ENCODE assay signal across 18 mouse cellular contexts in the genomic region with DNA sequence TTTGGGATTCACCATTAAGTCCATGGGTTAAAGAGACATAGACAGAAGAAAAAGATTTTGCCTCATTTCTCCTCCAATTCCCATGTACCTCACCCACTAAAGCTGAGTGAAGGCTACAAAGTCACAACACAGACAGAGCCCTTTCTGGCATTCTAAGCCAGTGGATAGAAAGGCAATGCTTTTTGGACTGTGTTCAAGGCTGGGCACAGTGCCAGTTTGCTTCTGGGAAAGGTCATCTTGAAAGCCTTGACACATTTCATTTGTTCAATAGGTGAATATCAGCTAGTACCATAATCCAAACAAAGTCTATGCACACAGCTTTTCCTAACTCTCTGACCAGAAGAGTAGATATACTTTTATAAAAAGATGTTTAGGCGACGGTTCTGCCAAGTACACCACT. TPM values are rescaled to one million over a fixed set of nuclear protein-coding genes. Genes with fewer than 3 reads are reported as not detected.
DNase-seq lines count a peak whose midpoint lies in the region; ATAC-seq and TF ChIP-seq lines count a peak whose summit lies in the region.
"Had no signal": no experiment of that assay in that cellular context is flagged by ENCODE, and none has a peak within 500 bp of the region (broad histone marks: within the 10 kb centered on the region; RNA-seq: fewer than 3 reads in every experiment).

No protein-coding gene starts in this region.

- no peak overlapping the region for H3K4me3 ChIP-seq in heart, postnatal 0 days (ENCODE audit: low read depth, low read length)
- H3K4me3 ChIP-seq in liver, adult 2 months (ENCODE audit: insufficient read depth, low read depth, low read length) = no peak overlapping the region
- no peak overlapping the region for H3K4me3 ChIP-seq in liver, embryonic 12.5 days
- no peak overlapping the region for H3K4me3 ChIP-seq in left cerebral cortex, adult 2 months
- H3K4me3 ChIP-seq: midbrain, embryonic 15.5 days; neural tube, embryonic 12.5 days had no signal

- H3K4me2 ChIP-seq in heart, postnatal 0 days (ENCODE audit: low read depth, low read length) = no peak overlapping the region
- no peak overlapping the region for H3K4me2 ChIP-seq in liver, embryonic 12.5 days
- H3K4me2 ChIP-seq: midbrain, embryonic 15.5 days; neural tube, embryonic 12.5 days had no signal

- ATAC-seq in heart, postnatal 0 days (ENCODE audit: insufficient read depth, low read depth) = no peak
- no peak for ATAC-seq in liver, embryonic 12.5 days
- ATAC-seq: forebrain, embryonic 16.5 days; midbrain, embryonic 15.5 days had no signal

- DNase-seq in heart, postnatal 0 days (ENCODE audit: low spot score) = peak; percentile 11
- DNase-seq in heart, postnatal 25 days (ENCODE audit: low spot score) = no peak
- DNase-seq in liver, adult 2 months (ENCODE audit: extremely low read depth, low read depth, low spot score) = peak; percentile 47
- DNase-seq in adrenal gland, adult (ENCODE audit: inconsistent age in 2 of 2, low spot score in 1 of 2) = peak; percentile 88 to 96
- DNase-seq in kidney, postnatal 10 days = peak; percentile 55
- no peak for DNase-seq in left cerebral cortex, adult 18-20 months (ENCODE audit: low spot score in 2 of 2)
- DNase-seq in left cerebral cortex, adult 2 months (ENCODE audit: extremely low spot score in 1 of 2, low spot score in 2 of 2) = no peak
- DNase-seq: cerebellum, adult 11-12 months; liver; lung, postnatal 36 days had no signal

- intact Hi-C loops in heart, postnatal 25 days (cut with DNase I) = no loop called here
- intact Hi-C loops in left cerebral cortex, adult 2 months (cut with DNase I) = loop anchor here (5.0 kb wide), 1 partner anchor 79 kb away; no protein-coding TSS in a partner anchor

- H3K36me3 ChIP-seq in heart, postnatal 0 days (replicated peaks; ENCODE audit: control insufficient read depth, insufficient read depth, low read length) = no peaks in the 10 kb centered on the region
- H3K36me3 ChIP-seq in liver, adult 2 months (ENCODE audit: control insufficient read depth, insufficient read depth, low read length) = no peaks in the 10 kb centered on the region
- H3K36me3 ChIP-seq in liver, embryonic 12.5 days = no peaks in the 10 kb centered on the region
- H3K36me3 ChIP-seq: midbrain, embryonic 15.5 days; neural tube, embryonic 12.5 days had no signal

- no peak overlapping the region for H3K27ac ChIP-seq in heart, postnatal 0 days (ENCODE audit: low read depth)
- H3K27ac ChIP-seq in liver, adult 2 months (replicated peaks; ENCODE audit: insufficient read depth, low read depth, low read length) = no peak overlapping the region
- no peak overlapping the region for H3K27ac ChIP-seq in liver, embryonic 12.5 days
- H3K27ac ChIP-seq in left cerebral cortex, adult 2 months = no peak overlapping the region
- H3K27ac ChIP-seq: midbrain, embryonic 15.5 days; neural tube, embryonic 12.5 days had no signal

- no peak for TF ChIP-seq CTCF in heart, postnatal 0 days (IDR thresholded peaks at IDR 0.05; ENCODE audit: low read depth)
- no peak for TF ChIP-seq CTCF in liver, adult 2 months (IDR thresholded peaks at IDR 0.05; ENCODE audit: low read depth, low read length)
- TF ChIP-seq CTCF in left cerebral cortex, adult 2 months (IDR thresholded peaks at IDR 0.05) = no peak

- no peaks in the 10 kb centered on the region for H3K79me2 ChIP-seq in liver, adult 2 months (ENCODE audit: control insufficient read depth, insufficient read depth, low read length)

- no peak for TF ChIP-seq POLR2A in liver, adult 2 months (IDR thresholded peaks at IDR 0.05; ENCODE audit: extremely low read depth, insufficient read depth, low read length)

- H3K27me3 ChIP-seq in heart, postnatal 0 days (ENCODE audit: control insufficient read depth, insufficient read depth, low read length) = no peaks in the 10 kb centered on the region
- H3K27me3 ChIP-seq in liver, adult 2 months (ENCODE audit: control insufficient read depth, insufficient read depth, low read length) = no peaks in the 10 kb centered on the region
- H3K27me3 ChIP-seq in liver, embryonic 12.5 days (replicated peaks) = no peaks in the 10 kb centered on the region
- H3K27me3 ChIP-seq: midbrain, embryonic 15.5 days; neural tube, embryonic 12.5 days had no signal

- no peaks in the 10 kb centered on the region for H3K4me1 ChIP-seq in heart, postnatal 0 days (ENCODE audit: control insufficient read depth, insufficient read depth)
- no peaks in the 10 kb centered on the region for H3K4me1 ChIP-seq in liver, adult 2 months (ENCODE audit: control insufficient read depth, insufficient read depth, low read length)
- H3K4me1 ChIP-seq in liver, embryonic 12.5 days = no peaks in the 10 kb centered on the region
- H3K4me1 ChIP-seq: midbrain, embryonic 15.5 days; neural tube, embryonic 12.5 days had no signal

- WGBS in heart, postnatal 0 days = 23% methylated on average over 2 of the region's 2 CpGs
- 58% methylated on average over 2 of the region's 2 CpGs for WGBS in liver, adult 2 months
- 84% methylated on average over 2 of the region's 2 CpGs for WGBS in liver, embryonic 12.5 days (ENCODE audit: insufficient replicate concordance)

- no peak overlapping the region for H3K9ac ChIP-seq in heart, postnatal 0 days (replicated peaks; ENCODE audit: low read depth, low read length)
- no peak overlapping the region for H3K9ac ChIP-seq in liver, adult 2 months (ENCODE audit: low read depth, low read length)
- H3K9ac ChIP-seq in liver, embryonic 12.5 days = no peak overlapping the region
- H3K9ac ChIP-seq: midbrain, embryonic 15.5 days; neural tube, embryonic 12.5 days had no signal

- TF ChIP-seq EP300 in heart, postnatal 0 days (IDR thresholded peaks at IDR 0.05; ENCODE audit: low read depth) = no peak

- no peaks in the 10 kb centered on the region for H3K9me3 ChIP-seq in heart, postnatal 0 days (replicated peaks; ENCODE audit: control insufficient read depth, low read length)
- no peaks in the 10 kb centered on the region for H3K9me3 ChIP-seq in liver, embryonic 12.5 days (replicated peaks)
- H3K9me3 ChIP-seq: midbrain, embryonic 15.5 days; neural tube, embryonic 12.5 days had no signal

RNA-seq across cellular contexts. Expression of a gene that starts 12.0 kb away (rescaled TPM):
- total RNA-seq in heart, postnatal 0 days (2014; rRNA removed; ENCODE audit: low replicate concordance) = not detected in 2 replicates
- polyA plus RNA-seq in heart, postnatal 0 days (2015; fragmentation: Nextera tagmentation; extraction: Ambion mirVana) = not detected in 2 replicates
- not detected for total RNA-seq in heart, postnatal 25 days (2021)
- total RNA-seq in liver, adult 2 months (2014; rRNA removed) = not detected in 2 replicates
- not detected in 2 replicates for polyA plus RNA-seq in liver, adult 2 months (2012; rRNA removed)
- polyA plus RNA-seq in liver, embryonic 12.5 days (2016; fragmentation: Nextera tagmentation; extraction: Ambion mirVana) = not detected in 2 replicates
- total RNA-seq in left cerebral cortex, adult 18-20 months (2021) = not detected
- total RNA-seq in left cerebral cortex, adult 2 months (2021) = not detected
- total RNA-seq: gastrocnemius, adult 8-10 months; left cerebral cortex, adult 8-10 months had no signal
- polyA plus RNA-seq: forebrain, embryonic 16.5 days; hindbrain, embryonic 11.5 days; midbrain, embryonic 15.5 days; neural tube, embryonic 12.5 days; urinary bladder, adult 2 months had no signal

RNA-seq across cellular contexts. Expression of a gene that starts 21.9 kb away (rescaled TPM):
- total RNA-seq in heart, postnatal 0 days (2014; rRNA removed; ENCODE audit: low replicate concordance) = not detected in 2 replicates
- polyA plus RNA-seq in heart, postnatal 0 days (2015; fragmentation: Nextera tagmentation; extraction: Ambion mirVana) = not detected in 2 replicates
- total RNA-seq in heart, postnatal 25 days (2021) = not detected
- total RNA-seq in liver, adult 2 months (2014; rRNA removed) = not detected in 2 replicates
- not detected in 2 replicates for polyA plus RNA-seq in liver, adult 2 months (2012; rRNA removed)
- polyA plus RNA-seq in liver, embryonic 12.5 days (2016; fragmentation: Nextera tagmentation; extraction: Ambion mirVana) = not detected in 2 replicates
- total RNA-seq in left cerebral cortex, adult 18-20 months (2021) = not detected
- total RNA-seq in left cerebral cortex, adult 2 months (2021) = not detected
- total RNA-seq: gastrocnemius, adult 8-10 months; left cerebral cortex, adult 8-10 months had no signal
- polyA plus RNA-seq: forebrain, embryonic 16.5 days; hindbrain, embryonic 11.5 days; midbrain, embryonic 15.5 days; neural tube, embryonic 12.5 days; urinary bladder, adult 2 months had no signal

RNA-seq across cellular contexts. Expression of a gene that starts 23.1 kb away (rescaled TPM):
- total RNA-seq in heart, postnatal 0 days (2014; rRNA removed; ENCODE audit: low replicate concordance) = 0.62 and 4.6 TPM in 2 replicates
- 3.4 and 4.2 TPM in 2 replicates for polyA plus RNA-seq in heart, postnatal 0 days (2015; fragmentation: Nextera tagmentation; extraction: Ambion mirVana)
- total RNA-seq in heart, postnatal 25 days (2021) = 1 to 10 TPM; 1.6 TPM
- total RNA-seq in liver, adult 2 months (2014; rRNA removed) = 3.1 and 3.6 TPM in 2 replicates
- polyA plus RNA-seq in liver, adult 2 months (2012; rRNA removed) = 1.6 and 1.9 TPM in 2 replicates
- polyA plus RNA-seq in liver, embryonic 12.5 days (2016; fragmentation: Nextera tagmentation; extraction: Ambion mirVana) = 1.8 and 2.4 TPM in 2 replicates
- total RNA-seq in left cerebral cortex, adult 18-20 months (2021) = 1 to 10 TPM; 6.5 to 7.7 TPM
- 1 to 10 TPM; 6.5 to 8.5 TPM for total RNA-seq in left cerebral cortex, adult 2 months (2021)

RNA-seq across cellular contexts. Expression of a gene that starts 32.6 kb away (rescaled TPM):
- total RNA-seq in heart, postnatal 0 days (2014; rRNA removed; ENCODE audit: low replicate concordance) = not detected in 2 replicates
- not detected in 2 replicates for polyA plus RNA-seq in heart, postnatal 0 days (2015; fragmentation: Nextera tagmentation; extraction: Ambion mirVana)
- total RNA-seq in heart, postnatal 25 days (2021) = not detected
- total RNA-seq in liver, adult 2 months (2014; rRNA removed) = not detected in 2 replicates
- not detected in 2 replicates for polyA plus RNA-seq in liver, adult 2 months (2012; rRNA removed)
- polyA plus RNA-seq in liver, embryonic 12.5 days (2016; fragmentation: Nextera tagmentation; extraction: Ambion mirVana) = not detected in 2 replicates
- total RNA-seq in left cerebral cortex, adult 18-20 months (2021) = not detected
- not detected for total RNA-seq in left cerebral cortex, adult 2 months (2021)
- total RNA-seq: gastrocnemius, adult 8-10 months; left cerebral cortex, adult 8-10 months had no signal
- polyA plus RNA-seq: forebrain, embryonic 16.5 days; hindbrain, embryonic 11.5 days; midbrain, embryonic 15.5 days; neural tube, embryonic 12.5 days; urinary bladder, adult 2 months had no signal

RNA-seq across cellular contexts. Expression of a gene that starts 54.2 kb away (rescaled TPM):
- not detected in 2 replicates for total RNA-seq in heart, postnatal 0 days (2014; rRNA removed; ENCODE audit: low replicate concordance)
- not detected in 2 replicates for polyA plus RNA-seq in heart, postnatal 0 days (2015; fragmentation: Nextera tagmentation; extraction: Ambion mirVana)
- total RNA-seq in heart, postnatal 25 days (2021) = not detected
- not detected in 2 replicates for total RNA-seq in liver, adult 2 months (2014; rRNA removed)
- polyA plus RNA-seq in liver, adult 2 months (2012; rRNA removed) = not detected in 2 replicates
- not detected in 2 replicates for polyA plus RNA-seq in liver, embryonic 12.5 days (2016; fragmentation: Nextera tagmentation; extraction: Ambion mirVana)
- total RNA-seq in left cerebral cortex, adult 18-20 months (2021) = not detected
- total RNA-seq in left cerebral cortex, adult 2 months (2021) = not detected
- total RNA-seq: gastrocnemius, adult 8-10 months; left cerebral cortex, adult 8-10 months had no signal
- polyA plus RNA-seq: forebrain, embryonic 16.5 days; hindbrain, embryonic 11.5 days; midbrain, embryonic 15.5 days; neural tube, embryonic 12.5 days; urinary bladder, adult 2 months had no signal

Comparison
In these comparisons a context has a peak if more than half of its experiments do, and no peak if none do; other contexts are left out.
1. DNase-seq: peak in heart, postnatal 0 days (single experiment), liver, adult 2 months (single experiment), adrenal gland, adult (2 of 2) and kidney, postnatal 10 days (single experiment); none in heart, postnatal 25 days (single experiment), left cerebral cortex, adult 18-20 months (0 of 2) and left cerebral cortex, adult 2 months (0 of 2).